Mouse (Mus musculus) liver, embryonic 13.5 days (tissue): Measurements from ENCODE around the gene Tcf7l2. TPM values are rescaled to one million over a fixed set of nuclear protein-coding genes. Genes with fewer than 3 reads are reported as not detected.

Experiments
- ATAC-seq: fragments of 200-750 bp; cut with Nextera tagmentation; 2 replicates; pipeline ENCODE4 v1.8.0; 2017; ENCODE audit warnings: low read depth, mild to moderate bottlenecking, moderate number of reproducible peaks, moderate library complexity
- DNase-seq: peaks from one replicate; pipeline ENCODE4 v3.0.0; 2022
- H3K27ac ChIP-seq: fragments of 300-500 bp; sonication (generic); 2 replicates; pipeline ENCODE4 v1.5.1; 2015; ENCODE audit warnings: moderate library complexity, mild to moderate bottlenecking, inconsistent platforms
- H3K27me3 ChIP-seq: fragments of 300-500 bp; sonication (generic); 2 replicates; pipeline ENCODE4 v1.6.1; 2015; ENCODE audit warnings: mild to moderate bottlenecking, inconsistent platforms
- H3K36me3 ChIP-seq: fragments of 300-500 bp; sonication (generic); 2 replicates; pipeline ENCODE4 v1.6.1; 2015; ENCODE audit warnings: mild to moderate bottlenecking, inconsistent platforms
- H3K4me1 ChIP-seq: fragments of 300-500 bp; sonication (generic); replicated peaks from 2 replicates; pipeline ENCODE4 v1.6.1; 2015; ENCODE audit warnings: inconsistent platforms
- H3K4me2 ChIP-seq: fragments of 300-500 bp; sonication (generic); 2 replicates; pipeline ENCODE4 v1.6.1; 2015; ENCODE audit warnings: inconsistent platforms, mild to moderate bottlenecking, moderate library complexity
- H3K4me3 ChIP-seq: fragments of 300-500 bp; sonication (generic); replicated peaks from 2 replicates; pipeline ENCODE4 v1.5.1; 2015; ENCODE audit warnings: mild to moderate bottlenecking, inconsistent platforms
- H3K9ac ChIP-seq: fragments of 300-500 bp; sonication (generic); 2 replicates; pipeline ENCODE4 v1.6.1; 2015; ENCODE audit warnings: mild to moderate bottlenecking, inconsistent platforms
- H3K9me3 ChIP-seq: fragments of 300-500 bp; sonication (generic); replicated peaks from 2 replicates; pipeline ENCODE4 v1.6.1; 2016; ENCODE audit warnings: inconsistent platforms
- WGBS: fragments of 180-500 bp; shearing (Covaris S2); methylation state at CpG from one replicate; pipeline ENCODE4 v1.1.7; 2015; ENCODE audit not compliant: insufficient replicate concordance; 5-methylcytosine and 5-hydroxymethylcytosine counted together
- polyA plus RNA-seq: library from polyadenylated mRNA; unstranded; fragments of >200 nt; fragmentation: Nextera tagmentation; extraction: Ambion mirVana; gene quantifications from 2 replicates; pipeline ENCODE4 v1.2.1, GENCODE M21; 2015

The Tcf7l2 gene
- polyA plus RNA-seq, 1 experiment from 2014 or later = 17.8 TPM

DNA sequence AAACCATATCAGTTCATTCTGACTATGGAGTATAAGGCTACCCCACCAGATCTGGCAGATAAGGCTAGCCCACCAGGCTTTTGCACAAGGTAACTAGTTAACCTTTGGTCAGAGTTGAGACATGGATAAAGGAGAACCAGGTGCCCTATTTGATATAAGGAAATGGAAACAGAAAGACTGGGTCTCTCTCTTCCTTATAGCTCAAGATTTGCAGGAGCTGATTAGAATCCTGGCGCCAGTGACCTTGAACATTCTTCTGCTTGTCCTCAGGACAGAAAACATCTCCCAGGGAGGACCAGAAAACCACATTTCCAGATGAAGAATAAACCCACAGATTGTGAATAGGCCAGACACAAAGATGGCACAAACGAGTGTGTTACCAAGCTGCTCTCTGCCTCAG is 123.4 kb downstream of the Tcf7l2 start:
- no peaks in the 10 kb centered on the region for H3K27me3 ChIP-seq
- DNase-seq (no peak), ATAC-seq (no peak)
- peak overlapping the region; percentile 55; the same call in 1 of the 2 replicates for H3K4me2 ChIP-seq
- H3K9me3 ChIP-seq = no peaks in the 10 kb centered on the region
- WGBS = 69% methylated on average over 2 of the region's 2 CpGs
- no peak overlapping the region for H3K9ac ChIP-seq
- peaks cover 95% of the 10 kb centered on the region for H3K4me1 ChIP-seq
- no peak overlapping the region for H3K4me3 ChIP-seq
- H3K27ac ChIP-seq = peak overlapping the region; percentile 91
- H3K36me3 ChIP-seq = no peaks in the 10 kb centered on the region

DNA sequence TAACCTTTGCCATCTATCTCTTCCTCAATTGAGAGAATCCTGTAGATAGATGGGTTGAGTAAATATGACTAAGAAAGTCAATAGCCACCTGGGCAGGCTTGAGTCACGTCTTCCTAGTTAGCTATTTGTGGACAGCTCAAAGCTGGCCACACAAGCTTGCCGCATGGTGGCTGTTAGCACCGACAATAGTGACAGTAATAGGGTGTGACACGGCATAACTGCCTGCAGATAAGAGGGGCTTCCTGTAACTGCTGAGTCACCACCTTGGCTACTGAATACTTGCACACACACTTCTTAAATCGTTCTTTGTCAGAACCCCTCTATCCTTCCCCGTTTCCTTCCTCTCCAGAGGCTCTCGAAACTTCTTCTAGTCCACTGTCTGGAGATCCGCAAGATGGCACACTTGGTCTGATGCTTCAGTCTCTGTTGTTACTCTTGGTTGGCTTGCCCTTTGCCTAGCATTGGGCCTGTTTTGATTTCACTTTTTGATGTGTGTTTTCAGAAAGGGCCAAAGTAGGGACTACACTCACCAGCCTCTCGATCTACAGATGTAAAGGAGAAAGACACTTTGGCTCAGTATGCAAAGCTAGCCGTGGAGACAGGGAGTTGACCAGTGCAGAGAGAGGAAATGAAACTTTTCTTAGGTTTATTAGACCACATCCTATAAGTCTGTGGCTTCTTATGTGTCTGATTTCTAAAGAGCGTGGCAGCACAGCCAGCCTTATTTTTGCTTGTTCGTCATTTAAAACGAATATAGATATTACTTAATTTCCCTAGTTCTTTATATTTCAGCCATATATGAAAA is 124.4 kb downstream of the Tcf7l2 start:
- H3K36me3 ChIP-seq = no peaks in the 10 kb centered on the region
- H3K4me3 ChIP-seq = peak overlapping the region; percentile 8; the same call in 1 of the 2 replicates
- H3K4me1 ChIP-seq = peaks cover 89% of the 10 kb centered on the region
- H3K27me3 ChIP-seq = no peaks in the 10 kb centered on the region
- H3K9me3 ChIP-seq = no peaks in the 10 kb centered on the region
- DNase-seq = peak; percentile 74
- H3K4me2 ChIP-seq = peak overlapping the region; percentile 55
- WGBS = 18% methylated on average over 13 of the region's 13 CpGs
- ATAC-seq = peak; percentile 80
- H3K27ac ChIP-seq = peak overlapping the region; percentile 91
- peak overlapping the region; percentile 54 for H3K9ac ChIP-seq

DNA sequence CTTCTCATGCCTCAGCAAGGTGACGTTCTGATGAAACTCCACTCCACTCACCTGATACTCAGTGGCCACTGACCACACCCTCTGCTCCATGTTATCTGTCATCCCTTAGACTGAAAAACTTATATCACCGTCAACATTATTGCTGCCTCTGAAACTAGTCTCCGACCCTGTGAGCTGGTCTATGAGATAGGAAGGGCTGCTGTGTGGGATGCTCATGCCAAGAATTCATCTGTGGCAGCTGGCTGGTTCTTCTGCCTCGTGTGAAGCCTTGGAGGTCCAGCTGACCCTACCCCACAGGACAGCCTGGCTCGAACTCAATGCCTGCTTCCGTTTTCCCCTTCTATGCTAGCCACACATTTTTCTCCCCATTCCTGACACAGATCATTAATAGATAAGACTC is 125.6 kb downstream of the Tcf7l2 start:
- 14% methylated on average over 6 of the region's 6 CpGs for WGBS

DNA sequence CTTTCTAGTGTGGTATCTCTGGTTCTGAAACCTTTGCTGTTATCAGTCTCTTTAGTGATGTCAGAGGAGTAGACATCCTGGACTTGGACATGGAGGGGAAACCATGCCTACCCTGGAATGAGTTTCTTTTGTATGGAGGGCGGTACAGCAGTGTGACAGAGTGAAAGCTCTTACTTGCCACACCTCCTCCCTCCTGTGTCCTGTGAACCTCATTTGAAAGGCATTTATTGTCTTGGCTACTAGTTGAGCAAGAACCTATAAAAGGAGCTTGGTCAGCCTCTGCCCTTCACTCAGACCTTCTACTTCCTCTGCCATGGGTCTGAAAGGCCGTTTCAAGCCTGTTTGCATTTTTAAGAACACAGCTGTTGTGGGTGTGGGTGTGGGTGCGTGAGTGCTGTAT is 126.3 kb downstream of the Tcf7l2 start:
- Histone ChIP-seq H3K27me3 (no peaks in the 10 kb centered on the region), H3K36me3 (no peaks in the 10 kb centered on the region), H3K9ac (peak overlapping the region; percentile 54), H3K4me3 (no peak overlapping the region), H3K27ac (peak overlapping the region; percentile 91), H3K4me1 (peaks cover 85% of the 10 kb centered on the region), H3K4me2 (peak overlapping the region; percentile 55), H3K9me3 (no peaks in the 10 kb centered on the region)
- ATAC-seq (peak; percentile 13; the same call in 1 of the 2 replicates), DNase-seq (no peak)
- 56% methylated on average over 3 of the region's 3 CpGs for WGBS

More for the DNA sequence above, 125.6 kb downstream of the Tcf7l2 start:
- Histone ChIP-seq H3K9ac (peak overlapping the region; percentile 54), H3K4me2 (peak overlapping the region; percentile 55), H3K9me3 (no peaks in the 10 kb centered on the region), H3K27me3 (no peaks in the 10 kb centered on the region), H3K36me3 (no peaks in the 10 kb centered on the region), H3K4me3 (no peak overlapping the region), H3K4me1 (peaks cover 88% of the 10 kb centered on the region), H3K27ac (peak overlapping the region; percentile 91)
- ATAC-seq (peak; percentile 83), DNase-seq (peak; percentile 68)

DNA sequence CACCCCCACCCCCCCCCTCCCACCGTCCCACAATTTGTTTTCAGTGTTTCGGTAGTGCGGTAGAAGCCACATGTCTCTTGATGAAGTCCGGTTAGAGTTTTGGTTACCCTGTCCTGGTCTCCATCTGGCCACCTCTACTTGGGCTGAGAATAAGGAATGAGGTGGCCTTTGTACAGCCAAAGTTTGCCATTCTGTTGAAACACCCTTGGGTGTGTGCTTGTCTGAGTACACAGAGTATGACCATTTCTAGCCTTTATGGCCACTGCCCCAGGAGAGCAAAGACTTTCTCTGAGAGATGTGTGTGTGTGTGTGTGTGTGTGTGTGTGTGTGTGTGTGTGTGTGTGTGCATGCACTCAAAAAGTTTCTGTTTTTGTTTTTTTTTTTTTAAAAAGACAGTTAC is 127.0 kb downstream of the Tcf7l2 start:
- WGBS = 85% methylated on average over 4 of the region's 4 CpGs
- ATAC-seq (no peak), DNase-seq (no peak)
- Histone ChIP-seq H3K27ac (peak overlapping the region; percentile 50; the same call in 1 of the 2 replicates), H3K4me2 (0 out of 2 replicates have a peak overlapping the region, but pooled peaks have one; percentile 55), H3K9ac (no peak overlapping the region), H3K4me1 (peaks cover 78% of the 10 kb centered on the region), H3K27me3 (no peaks in the 10 kb centered on the region), H3K36me3 (no peaks in the 10 kb centered on the region), H3K4me3 (no peak overlapping the region), H3K9me3 (no peaks in the 10 kb centered on the region)

DNA sequence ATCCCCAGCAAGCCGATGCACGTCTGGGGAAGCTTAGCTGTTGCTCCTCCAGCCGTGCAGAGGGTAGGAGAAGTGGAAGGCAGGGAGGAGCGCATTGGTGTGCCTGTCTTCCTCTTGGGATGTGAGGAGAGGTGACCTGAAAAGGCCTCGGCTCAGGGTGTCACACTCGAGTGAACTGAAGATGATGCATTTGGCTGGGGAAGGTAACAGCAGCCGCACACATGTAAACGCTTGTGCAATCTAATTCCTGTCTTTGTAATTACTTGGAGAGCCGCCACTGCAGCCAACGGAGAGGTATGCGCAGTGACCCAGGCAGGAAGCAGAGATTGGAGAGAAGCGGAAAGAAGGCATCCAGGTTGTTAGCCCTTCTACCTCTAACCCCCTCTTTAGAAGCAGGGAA is 129.2 kb downstream of the Tcf7l2 start:
- Histone ChIP-seq H3K36me3 (no peaks in the 10 kb centered on the region), H3K4me3 (no peak overlapping the region), H3K27me3 (no peaks in the 10 kb centered on the region), H3K9me3 (no peaks in the 10 kb centered on the region), H3K9ac (no peak overlapping the region), H3K4me1 (peaks cover 68% of the 10 kb centered on the region), H3K27ac (no peak overlapping the region), H3K4me2 (no peak overlapping the region)
- DNase-seq (no peak), ATAC-seq (no peak)
- WGBS = 83% methylated on average over 12 of the region's 12 CpGs

DNA sequence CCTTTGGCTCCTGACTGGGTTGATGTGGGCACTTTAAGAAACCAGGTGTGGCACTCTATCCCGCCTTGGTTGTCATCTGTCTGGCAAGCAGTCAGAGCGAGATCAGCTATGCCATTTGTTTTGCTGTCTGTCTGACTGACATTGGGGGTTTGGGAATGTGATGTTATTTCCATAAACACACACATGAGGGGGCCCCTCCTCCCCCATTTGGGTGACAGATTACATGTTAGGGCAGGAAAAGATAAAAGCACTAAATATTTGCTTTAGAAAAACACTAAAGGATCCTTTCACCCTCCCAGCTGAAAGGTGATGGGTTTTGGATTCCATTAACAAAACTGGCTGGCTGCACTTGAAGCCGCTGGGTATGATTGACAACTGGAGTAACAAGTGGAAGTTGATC is 129.9 kb downstream of the Tcf7l2 start:
- Histone ChIP-seq H3K9me3 (no peaks in the 10 kb centered on the region), H3K36me3 (no peaks in the 10 kb centered on the region), H3K4me3 (no peak overlapping the region), H3K4me2 (no peak overlapping the region), H3K27ac (no peak overlapping the region), H3K27me3 (no peaks in the 10 kb centered on the region), H3K9ac (peak overlapping the region; percentile 13; the same call in 1 of the 2 replicates), H3K4me1 (peaks cover 68% of the 10 kb centered on the region)
- ATAC-seq (no peak), DNase-seq (no peak)
- WGBS = 68% methylated on average over 3 of the region's 3 CpGs

DNA sequence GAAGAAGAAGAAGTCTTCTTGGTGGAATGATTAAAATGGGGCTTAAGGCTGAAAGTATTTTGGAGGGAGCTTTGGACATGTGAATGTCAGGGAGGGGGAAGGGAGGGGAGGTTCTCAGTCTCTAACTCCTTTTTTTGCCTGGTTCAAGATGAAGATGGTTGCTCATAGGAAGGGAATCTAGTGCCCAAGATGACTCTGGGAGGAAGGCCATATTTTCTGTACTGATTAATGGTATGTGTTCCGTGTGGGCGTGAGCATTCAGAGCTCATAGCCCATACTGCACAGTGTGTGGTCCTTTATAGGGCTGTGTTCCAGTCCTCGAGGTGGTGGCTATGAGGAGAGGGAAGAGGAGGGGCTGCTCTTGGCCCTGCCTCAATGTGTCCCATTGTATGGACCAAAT is 131.6 kb downstream of the Tcf7l2 start:
- DNase-seq (no peak), ATAC-seq (no peak)
- Histone ChIP-seq H3K4me1 (peaks cover 55% of the 10 kb centered on the region), H3K36me3 (no peaks in the 10 kb centered on the region), H3K27me3 (no peaks in the 10 kb centered on the region), H3K4me3 (no peak overlapping the region), H3K27ac (no peak overlapping the region), H3K9ac (no peak overlapping the region), H3K4me2 (no peak overlapping the region), H3K9me3 (no peaks in the 10 kb centered on the region)
- WGBS = 76% methylated on average over 3 of the region's 3 CpGs

DNA sequence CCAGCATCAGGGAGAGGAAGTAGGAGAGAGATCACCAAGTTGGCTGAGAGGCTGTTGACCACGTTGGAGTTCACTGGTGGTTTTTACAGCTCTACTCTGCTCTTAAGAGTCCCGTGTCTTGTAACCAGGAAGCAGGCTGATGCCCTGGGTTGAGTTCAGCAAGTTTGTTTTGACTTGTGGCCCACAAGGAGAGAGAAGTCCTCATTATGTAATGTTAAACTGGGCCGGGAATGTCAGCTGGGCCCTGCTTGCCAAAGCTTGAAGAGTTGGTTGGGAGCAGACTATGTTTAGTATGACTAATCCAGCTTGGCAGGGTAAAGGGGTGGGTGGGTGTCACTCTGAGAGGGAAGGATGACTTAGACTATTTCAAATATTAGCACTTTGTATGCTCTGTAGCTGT is 134.9 kb downstream of the Tcf7l2 start:
- no peaks in the 10 kb centered on the region for H3K36me3 ChIP-seq
- H3K27ac ChIP-seq = peak overlapping the region; percentile 23; the same call in 1 of the 2 replicates
- no peak overlapping the region for H3K4me2 ChIP-seq
- peaks cover 33% of the 10 kb centered on the region for H3K4me1 ChIP-seq
- no peaks in the 10 kb centered on the region for H3K27me3 ChIP-seq
- ATAC-seq (no peak), DNase-seq (no peak)
- WGBS = 39% methylated on average over 3 of the region's 3 CpGs
- H3K9me3 ChIP-seq = no peaks in the 10 kb centered on the region
- H3K9ac ChIP-seq = no peak overlapping the region
- no peak overlapping the region for H3K4me3 ChIP-seq

DNA sequence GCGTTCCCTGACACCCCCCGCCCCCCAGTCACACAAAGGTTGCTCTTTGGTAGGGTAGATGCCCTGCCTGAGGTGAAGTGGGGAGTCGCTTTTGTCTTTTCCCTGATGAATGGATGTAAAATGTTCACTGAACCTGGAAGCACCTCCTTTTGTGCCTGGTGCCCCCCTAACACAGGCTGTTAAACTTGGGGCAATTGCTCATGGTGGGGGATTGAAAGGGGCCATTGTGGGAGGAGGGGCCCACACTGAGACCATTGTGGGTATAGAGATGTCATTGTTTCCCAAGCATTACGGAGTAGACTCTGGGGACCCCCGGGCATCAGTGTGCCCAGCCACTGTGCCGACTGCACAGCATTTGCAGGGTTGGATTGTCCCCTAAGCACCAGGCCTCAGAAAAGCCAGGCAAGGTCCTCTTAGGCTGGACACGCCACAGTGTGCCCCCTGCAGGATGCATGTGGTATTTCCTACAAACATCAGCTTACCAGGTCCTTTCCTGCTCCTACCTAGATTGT is 135.8 kb downstream of the Tcf7l2 start:
- Histone ChIP-seq H3K27ac (no peak overlapping the region), H3K27me3 (no peaks in the 10 kb centered on the region), H3K36me3 (no peaks in the 10 kb centered on the region), H3K9me3 (no peaks in the 10 kb centered on the region), H3K4me3 (no peak overlapping the region), H3K4me2 (no peak overlapping the region), H3K9ac (no peak overlapping the region), H3K4me1 (peaks cover 23% of the 10 kb centered on the region)
- DNase-seq (peak; percentile 48), ATAC-seq (peak; percentile 61)
- WGBS = 64% methylated on average over 7 of the region's 7 CpGs

DNA sequence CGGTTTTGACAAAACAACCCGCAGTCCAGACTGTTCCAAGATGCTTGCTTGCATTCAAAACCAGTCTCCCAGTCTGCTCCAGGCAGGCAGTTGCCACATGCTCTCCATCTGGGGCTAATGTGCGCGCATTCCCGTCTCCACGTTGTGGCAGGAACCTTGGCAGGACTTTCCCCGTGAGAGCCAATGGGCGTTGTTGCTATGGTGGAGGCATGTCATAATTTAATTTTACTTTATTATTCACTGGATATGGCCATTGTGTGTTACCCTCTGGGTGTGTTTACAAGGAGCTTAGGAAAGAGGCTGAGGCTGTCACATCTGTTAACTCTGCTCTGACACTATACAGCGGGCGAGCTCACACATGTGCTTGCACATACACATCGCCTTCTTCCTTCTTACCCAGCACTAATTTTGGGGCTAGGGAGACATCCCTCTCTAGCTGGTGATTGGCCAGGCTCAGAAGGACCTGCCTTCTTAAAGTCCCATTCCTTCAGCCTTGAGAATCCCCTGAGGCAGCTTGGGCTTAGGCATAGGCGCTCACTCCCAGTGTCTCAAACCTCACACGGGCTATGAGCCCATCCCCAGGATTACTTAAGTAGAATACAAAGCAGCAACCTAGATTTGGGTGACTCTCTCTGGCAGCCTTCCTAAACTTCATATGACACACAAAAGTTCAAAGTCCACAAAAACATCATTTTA is 139.2 kb downstream of the Tcf7l2 start:
- DNase-seq (no peak), ATAC-seq (no peak)
- Histone ChIP-seq H3K27me3 (no peaks in the 10 kb centered on the region), H3K27ac (no peak overlapping the region), H3K4me2 (no peak overlapping the region), H3K4me1 (peaks cover 11% of the 10 kb centered on the region), H3K9me3 (no peaks in the 10 kb centered on the region), H3K9ac (no peak overlapping the region), H3K36me3 (no peaks in the 10 kb centered on the region), H3K4me3 (no peak overlapping the region)
- 77% methylated on average over 13 of the region's 13 CpGs for WGBS
